ENCODE assay signal across 7 mouse cellular contexts in the genomic region with DNA sequence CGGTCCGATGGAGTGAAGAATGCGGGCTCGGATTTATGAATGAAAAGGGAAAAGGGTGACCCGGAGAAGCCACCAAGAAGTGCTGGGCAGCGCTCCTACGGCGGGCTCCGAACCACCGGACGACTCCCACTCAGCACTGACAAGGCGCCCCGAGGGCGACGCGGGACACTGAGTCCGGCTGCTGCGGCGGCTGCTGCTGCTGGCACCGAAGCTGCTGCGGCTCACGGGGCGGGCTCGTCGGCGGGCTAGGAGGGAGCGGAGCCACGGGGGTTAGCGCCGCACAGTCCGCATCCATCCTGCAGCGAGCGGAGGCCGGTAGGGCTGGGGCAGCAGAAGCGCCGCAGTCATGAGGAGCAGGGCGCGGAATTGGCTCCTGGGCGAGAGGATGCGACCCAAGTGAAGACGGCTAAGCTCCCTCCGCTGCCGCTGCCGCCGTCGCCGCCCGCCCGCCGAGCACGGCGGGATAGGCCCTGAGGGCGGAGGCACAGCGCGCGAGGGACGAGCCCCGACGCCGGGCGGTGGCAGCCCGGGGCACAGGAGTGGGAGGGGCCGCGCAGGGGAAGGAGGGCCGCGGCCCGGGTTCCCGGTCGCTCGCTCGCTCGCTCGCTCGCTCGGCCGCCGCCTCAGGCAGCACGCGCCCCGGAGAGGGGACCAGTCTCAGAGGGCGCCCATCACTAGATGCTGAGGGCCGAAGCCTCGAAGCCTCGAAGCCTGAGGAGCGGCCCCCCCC. TPM values are rescaled to one million over a fixed set of nuclear protein-coding genes. Genes with fewer than 3 reads are reported as not detected.
DNase-seq lines count a peak whose midpoint lies in the region; ATAC-seq and TF ChIP-seq lines count a peak whose summit lies in the region.

No protein-coding gene starts in this region.

- 0 out of 2 replicates have a peak, but pooled peaks cover 3% of the 10 kb centered on the region for H3K27me3 ChIP-seq in limb, embryonic 12.5 days
- no peaks in the 10 kb centered on the region; the same call in 1 of the 2 replicates for H3K27me3 ChIP-seq in midbrain, embryonic 13.5 days
- H3K27me3 ChIP-seq in spleen, adult 2 months (ENCODE audit: control insufficient read depth, insufficient read depth, low read length), result no peaks in the 10 kb centered on the region

- peak overlapping the region; percentile 99 for H3K27ac ChIP-seq in limb, embryonic 12.5 days
- H3K27ac ChIP-seq in midbrain, embryonic 13.5 days, result peak overlapping the region; percentile 98
- H3K27ac ChIP-seq in spleen, adult 2 months (ENCODE audit: insufficient read depth, low read length), result peak overlapping the region; percentile 99

- H3K36me3 ChIP-seq in limb, embryonic 12.5 days, result peaks cover 7% of the 10 kb centered on the region; the same call in 1 of the 2 replicates
- no peaks in the 10 kb centered on the region for H3K36me3 ChIP-seq in midbrain, embryonic 13.5 days
- peaks cover 1% of the 10 kb centered on the region; the same call in 1 of the 2 replicates for H3K36me3 ChIP-seq in spleen, adult 2 months (ENCODE audit: control insufficient read depth, insufficient read depth, low read length)

- under 1% methylated on average over 66 of the region's 85 CpGs for WGBS in limb, embryonic 12.5 days
- WGBS in midbrain, embryonic 13.5 days, result under 1% methylated on average over 72 of the region's 85 CpGs
- WGBS in spleen, adult 2 months, result under 1% methylated on average over 84 of the region's 85 CpGs

- no peak for TF ChIP-seq CTCF in spleen, adult 2 months (IDR thresholded peaks at IDR 0.05; ENCODE audit: extremely low read depth, insufficient read depth, insufficient read length, insufficient replicate concordance)

- H3K9ac ChIP-seq in limb, embryonic 12.5 days (replicated peaks), result peak overlapping the region; percentile 90
- H3K9ac ChIP-seq in midbrain, embryonic 13.5 days (replicated peaks), result peak overlapping the region; percentile 92

- peak overlapping the region; percentile 97 for H3K4me2 ChIP-seq in limb, embryonic 12.5 days
- H3K4me2 ChIP-seq in midbrain, embryonic 13.5 days (replicated peaks), result peak overlapping the region; percentile 88

- peak overlapping the region; percentile 85 for H3K4me3 ChIP-seq in limb, embryonic 12.5 days (replicated peaks)
- H3K4me3 ChIP-seq in midbrain, embryonic 13.5 days (replicated peaks), result peak overlapping the region; percentile 94
- peak overlapping the region; percentile 94 for H3K4me3 ChIP-seq in spleen, adult 2 months (ENCODE audit: extremely low read depth, insufficient read depth, insufficient read length)

- DNase-seq in embryo, embryonic 11 days, result peak; percentile 85
- peak; percentile 63 to 77 for DNase-seq in gastrocnemius, postnatal 4 days (ENCODE audit: low spot score in 2 of 2)
- peak; percentile 83 for DNase-seq in kidney, adult 18-20 months
- DNase-seq in spleen, adult 2 months (ENCODE audit: low read depth in 1 of 2, low spot score in 2 of 2), result peak; percentile 49 to 73

- no peak for TF ChIP-seq POLR2A in spleen, adult 2 months (IDR thresholded peaks at IDR 0.05; ENCODE audit: low read depth, low read length)

- H3K4me1 ChIP-seq in limb, embryonic 12.5 days (replicated peaks), result peaks cover 14% of the 10 kb centered on the region
- H3K4me1 ChIP-seq in midbrain, embryonic 13.5 days (replicated peaks), result peaks cover 31% of the 10 kb centered on the region
- H3K4me1 ChIP-seq in spleen, adult 2 months (ENCODE audit: control insufficient read depth, insufficient read depth, insufficient read length), result 0 out of 2 replicates have a peak, but pooled peaks cover 5% of the 10 kb centered on the region

- H3K9me3 ChIP-seq in limb, embryonic 12.5 days, result no peaks in the 10 kb centered on the region
- no peaks in the 10 kb centered on the region for H3K9me3 ChIP-seq in midbrain, embryonic 13.5 days

- peak; percentile 35 for ATAC-seq in activated CD4-positive, CD25-positive, alpha-beta regulatory T cell, adult 4 months
- peak; percentile 60 for ATAC-seq in limb, embryonic 12.5 days (ENCODE audit: insufficient number of reproducible peaks, insufficient read depth, low FRiP score, low TSS enrichment, low read depth)
- ATAC-seq in midbrain, embryonic 13.5 days, result peak; percentile 43

RNA-seq across cellular contexts. Expression of a gene that starts 0.7 kb away (rescaled TPM):
- 100 to 1,000 TPM in 1 of 2 experiments, 10 to 100 TPM in 1; 91.0 to 116 TPM for polyA plus RNA-seq in activated CD4-positive, CD25-positive, alpha-beta regulatory T cell, adult 4 months (2017; shearing (Covaris generic))
- total RNA-seq in gastrocnemius, postnatal 4 days (2021), result 100 to 1,000 TPM; 266 to 271 TPM
- 58.6 and 67.7 TPM in 2 replicates for polyA plus RNA-seq in limb, embryonic 12.5 days (2016; fragmentation: Nextera tagmentation; extraction: Ambion mirVana)
- polyA plus RNA-seq in midbrain, embryonic 13.5 days (2015; fragmentation: Nextera tagmentation; extraction: Ambion mirVana), result 57.9 and 58.3 TPM in 2 replicates
- 77.7 and 89.0 TPM in 2 replicates for polyA plus RNA-seq in spleen, adult 2 months (2012; rRNA removed)

RNA-seq across cellular contexts. Expression of a gene that starts 55.3 kb away (rescaled TPM):
- polyA plus RNA-seq in activated CD4-positive, CD25-positive, alpha-beta regulatory T cell, adult 4 months (2017; shearing (Covaris generic)), result 1 to 10 TPM; 2.3 to 2.9 TPM
- not detected for total RNA-seq in gastrocnemius, postnatal 4 days (2021)
- not detected in 2 replicates for polyA plus RNA-seq in limb, embryonic 12.5 days (2016; fragmentation: Nextera tagmentation; extraction: Ambion mirVana)
- not detected in 2 replicates for polyA plus RNA-seq in midbrain, embryonic 13.5 days (2015; fragmentation: Nextera tagmentation; extraction: Ambion mirVana)
- polyA plus RNA-seq in spleen, adult 2 months (2012; rRNA removed), result 0.19 TPM in 2 replicates

Comparison
In these comparisons a context has a peak if more than half of its experiments do, and no peak if none do; other contexts are left out.
1. Peak in every context shown above with its lines: DNase-seq, ATAC-seq, H3K4me3 ChIP-seq and H3K27ac ChIP-seq.